Mouse (Mus musculus) left cerebral cortex, adult 9 months (tissue): ENCODE data around the gene Spata18.

Source experiments
- DNase-seq, 2 experiments: peaks; one replicate each; pipeline ENCODE4 v3.0.0; 2022; ENCODE audit warnings: low spot score in 2 of 2

Gene Spata18

DNA sequence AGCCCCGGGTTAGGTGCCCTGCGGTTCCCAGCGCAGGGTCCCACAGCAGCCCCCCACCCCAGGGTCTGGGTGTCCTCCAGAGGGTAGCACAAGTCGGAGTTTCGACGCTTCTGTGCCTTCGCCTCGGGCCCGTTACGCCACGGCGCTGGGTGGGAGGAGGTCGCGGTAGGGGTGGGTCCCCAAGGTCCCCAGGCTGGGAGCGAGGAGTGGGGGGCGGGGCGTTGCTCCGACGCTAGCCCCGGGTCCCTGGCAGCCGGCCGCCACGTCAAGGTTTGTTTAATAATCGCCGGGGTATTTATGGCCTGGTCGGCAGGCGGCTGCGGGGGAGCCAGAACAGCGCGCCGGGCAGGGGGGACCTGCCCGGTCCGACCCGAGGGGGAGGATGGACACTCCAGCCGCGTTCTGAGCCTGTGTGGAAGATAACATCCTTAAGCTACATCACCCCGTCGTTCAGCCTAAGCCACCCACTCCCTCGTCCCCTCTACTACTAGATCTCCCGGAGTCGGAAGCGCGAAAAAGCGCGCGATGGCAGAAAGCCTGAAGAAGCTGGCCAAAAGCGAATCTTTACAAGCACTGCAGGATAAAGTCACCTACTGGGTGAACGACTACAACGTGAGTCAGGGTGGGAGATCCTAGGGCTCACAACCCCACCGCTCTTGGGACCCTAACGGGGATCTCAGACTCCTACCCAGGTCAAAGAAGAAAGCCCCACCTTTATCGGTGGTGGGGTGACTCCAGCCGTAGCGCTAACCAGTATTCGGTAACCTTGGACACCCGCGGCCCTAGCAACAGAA, at the start of gene Spata18:
Gene Spata18, plus strand, starts transcription at position 319 of the 794 bp plus-strand sequence.
- DNase-seq: no peak

DNA sequence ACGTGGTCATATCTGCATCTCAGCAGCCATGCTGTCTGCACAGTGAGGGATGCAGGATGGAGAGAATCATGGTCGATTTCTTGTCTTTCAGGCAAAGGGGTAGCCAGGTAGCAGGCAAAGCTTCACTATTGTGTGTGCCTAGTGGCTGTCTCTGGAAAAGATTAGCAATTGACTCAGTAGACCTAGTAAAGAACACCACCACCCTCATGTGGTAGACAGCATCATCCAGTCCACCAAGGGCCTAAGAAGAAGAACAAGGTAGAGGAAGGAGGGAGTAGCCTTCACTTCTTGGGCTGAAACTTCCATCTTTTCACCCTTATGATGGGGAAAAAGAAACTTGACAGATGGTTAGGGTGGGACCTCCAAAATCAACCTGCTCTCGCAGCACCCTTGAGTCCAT, 48.3 kb upstream of the Spata18 start:
- no peak for DNase-seq

DNA sequence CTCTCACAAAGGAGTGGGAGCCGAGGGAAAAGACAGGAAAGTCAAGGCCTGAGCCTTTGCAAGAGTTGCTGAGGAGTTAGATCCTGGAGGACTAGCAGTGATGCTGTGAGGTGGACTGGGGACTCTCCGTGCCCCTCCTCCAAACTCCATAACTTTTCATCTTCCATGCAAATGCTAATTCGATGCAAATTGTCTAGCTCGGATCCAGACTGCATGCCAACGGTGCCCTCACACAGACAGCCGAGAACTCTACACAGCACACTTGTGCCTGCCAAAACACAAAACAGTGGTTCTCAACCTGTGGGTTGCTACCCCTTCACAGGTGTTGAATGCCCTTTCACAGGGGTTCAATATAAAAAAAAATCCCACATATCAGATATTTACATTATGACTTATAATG, 46.6 kb upstream of the Spata18 start:
- DNase-seq: no peak

DNA sequence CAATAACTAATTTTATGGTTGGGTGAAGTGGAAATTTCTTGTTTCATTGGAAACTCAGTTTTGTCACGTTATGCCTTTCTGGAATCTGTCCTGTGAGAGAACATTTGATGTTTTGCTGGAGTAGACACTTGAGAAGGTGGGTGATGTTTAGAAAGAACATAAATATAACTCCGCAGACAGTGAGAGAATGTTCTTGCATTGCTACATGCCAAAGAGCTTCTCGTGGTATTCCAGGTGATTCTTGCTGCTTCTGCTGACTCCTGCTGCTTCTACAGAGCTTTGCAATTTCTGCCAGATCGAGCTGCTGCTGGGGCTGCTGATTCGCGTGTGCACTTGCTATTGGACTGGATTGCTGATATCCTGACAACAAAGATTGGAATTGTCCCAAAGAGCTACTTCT, 46.2 kb upstream of the Spata18 start:
- peak in 1 of 2 experiments; percentile 28 for DNase-seq

DNA sequence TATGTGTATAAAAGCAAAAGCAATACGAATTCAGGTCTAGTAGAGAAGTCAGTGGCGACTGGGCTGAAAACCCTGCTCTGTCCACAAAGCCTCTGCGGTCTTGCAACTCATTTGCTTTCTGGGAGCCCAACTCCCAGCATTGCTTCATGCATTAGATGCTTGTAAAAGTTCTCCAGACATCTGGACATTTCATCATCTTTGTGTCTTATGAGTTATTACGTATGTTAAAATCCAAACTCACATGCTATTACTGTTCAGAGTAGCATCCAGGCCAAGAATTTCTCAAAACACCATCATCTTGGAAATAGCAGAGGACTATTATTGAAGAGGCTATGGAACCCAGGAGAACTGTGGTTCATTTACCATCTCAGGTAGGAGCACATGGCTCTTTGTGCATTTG, 40.1 kb upstream of the Spata18 start:
- no peak for DNase-seq

DNA sequence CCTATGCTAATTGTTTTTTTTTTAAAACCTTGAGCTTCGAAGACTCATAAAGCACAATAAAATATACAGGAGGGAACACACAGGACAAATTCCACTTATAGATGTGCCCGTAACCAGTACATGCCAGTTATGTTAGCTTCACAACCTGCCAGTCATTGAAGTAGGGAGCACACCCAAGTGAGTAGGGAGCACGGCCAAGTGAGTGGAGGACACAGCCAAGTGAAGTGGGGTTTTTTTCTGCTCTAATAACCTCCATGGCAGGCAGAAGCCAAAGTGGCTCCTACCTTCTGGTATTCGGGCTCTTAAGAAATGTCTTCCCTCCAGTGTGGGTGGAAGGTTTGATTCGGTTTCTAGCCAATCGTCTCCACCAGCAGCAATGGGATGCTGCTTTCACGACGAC, 37.9 kb upstream of the Spata18 start:
- no peak for DNase-seq

DNA sequence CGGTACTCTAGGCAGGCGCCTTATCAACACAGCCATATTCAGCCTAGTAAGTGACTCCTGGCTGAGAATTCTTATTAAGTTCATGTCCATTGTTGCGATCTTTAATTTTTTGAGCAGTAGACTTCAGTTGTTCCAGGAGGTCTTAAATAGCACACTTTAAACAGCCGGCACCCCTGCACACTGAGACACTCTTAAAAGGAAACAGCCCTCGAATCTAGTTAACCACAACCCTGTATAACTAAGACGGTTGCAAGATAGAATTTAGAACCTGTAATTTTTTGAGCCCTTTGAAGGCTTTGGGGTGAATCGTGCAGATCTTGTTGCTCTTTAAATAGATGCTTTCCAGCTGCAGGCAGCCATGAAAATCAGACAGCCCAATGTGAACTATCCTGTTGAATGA, 36.0 kb upstream of the Spata18 start:
- DNase-seq: no peak

DNA sequence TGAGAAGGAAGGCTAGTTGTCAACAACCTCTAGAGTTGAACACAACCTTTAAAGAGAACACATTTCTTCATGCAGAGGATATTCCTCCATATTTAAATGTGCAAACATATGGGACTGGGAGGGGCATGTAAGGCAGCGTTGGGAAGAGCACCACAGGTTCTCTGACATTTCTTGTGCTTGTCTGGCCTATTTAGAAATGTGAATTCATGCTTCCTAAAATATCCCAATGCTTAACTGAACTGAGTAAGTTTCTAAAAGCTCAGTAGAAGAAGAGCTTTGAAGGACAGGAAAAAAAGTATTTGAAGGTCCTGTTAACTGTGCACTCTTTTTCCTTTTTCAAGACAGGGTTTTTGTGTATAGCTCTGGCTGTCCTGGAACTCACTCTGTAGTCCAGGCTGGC, 32.2 kb upstream of the Spata18 start:
- no peak for DNase-seq

DNA sequence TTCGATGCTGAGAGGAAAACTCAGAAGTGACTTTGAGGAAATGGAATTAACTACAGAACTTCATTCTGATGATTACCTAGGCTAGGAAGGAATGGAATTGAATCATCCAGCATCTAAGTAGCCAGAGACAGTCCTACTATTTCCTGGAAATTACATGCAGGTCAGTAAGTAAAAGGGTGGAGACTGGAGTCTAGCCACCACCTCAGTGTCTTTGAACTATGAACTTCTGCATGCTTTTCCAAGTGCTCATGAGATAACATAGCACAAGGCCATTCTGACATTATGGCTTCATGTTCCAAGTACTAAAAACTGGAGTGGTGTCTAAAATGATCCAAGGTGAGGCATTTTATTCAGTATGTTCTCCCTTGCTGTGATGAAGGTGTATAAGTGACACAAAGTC, 25.7 kb upstream of the Spata18 start:
- DNase-seq: no peak

DNA sequence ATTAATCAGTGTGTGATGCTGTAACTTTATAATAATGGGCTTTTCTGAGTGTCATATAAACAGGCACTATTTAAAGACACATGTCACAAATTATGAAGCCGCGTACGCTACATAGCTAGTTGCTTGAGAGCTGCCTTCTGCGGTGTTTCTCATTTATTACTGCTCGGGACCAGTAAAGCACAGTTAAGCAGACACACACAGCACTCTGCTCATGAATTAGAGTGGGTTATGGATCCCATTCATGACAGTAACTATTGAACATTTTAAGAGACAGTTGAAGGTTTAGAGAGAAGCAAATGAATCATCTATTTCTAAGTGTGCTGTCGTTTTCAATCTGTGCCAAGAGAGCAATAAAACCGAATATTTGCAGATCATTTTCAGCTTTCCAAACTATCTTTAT, 24.3 kb upstream of the Spata18 start:
- no peak for DNase-seq

DNA sequence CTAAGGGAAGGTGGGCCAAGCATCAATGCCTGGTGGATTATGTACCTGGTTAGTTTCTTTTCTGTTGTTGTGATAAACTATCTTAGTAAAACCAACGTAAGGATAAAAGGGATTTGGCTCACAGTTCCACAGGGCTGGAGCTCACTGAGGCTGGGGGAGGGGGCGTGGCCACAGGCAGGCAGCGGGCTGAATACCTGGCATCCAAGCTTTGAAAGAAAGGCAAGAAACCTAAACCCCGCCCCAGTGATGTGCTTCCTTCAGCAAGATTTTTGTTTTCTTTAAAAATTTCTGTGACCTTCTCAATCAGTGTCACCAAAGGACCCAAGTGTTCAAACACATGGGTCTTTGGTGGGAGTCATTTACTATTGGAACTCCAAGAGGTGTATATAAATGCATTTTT, 23.6 kb upstream of the Spata18 start:
- no peak for DNase-seq

DNA sequence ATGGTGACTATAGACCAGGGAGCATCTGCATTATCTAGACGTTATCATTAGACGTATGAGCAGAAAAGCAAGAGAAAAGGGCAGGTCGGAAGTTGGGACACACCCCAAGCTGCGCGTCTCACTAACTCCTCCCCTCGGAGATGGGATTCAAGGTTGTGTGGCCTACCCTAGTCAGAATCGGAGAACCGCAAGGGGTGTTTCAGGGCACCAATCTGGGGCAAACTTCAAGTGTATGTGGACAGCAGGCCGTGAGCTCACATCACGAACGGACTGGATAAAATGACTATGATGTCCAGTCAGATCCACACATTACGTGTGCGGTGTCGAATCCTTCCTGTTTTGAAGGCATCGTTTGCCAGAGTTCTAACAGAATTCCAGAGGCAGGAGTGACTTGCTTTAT, 23.2 kb upstream of the Spata18 start:
- no peak for DNase-seq

DNA sequence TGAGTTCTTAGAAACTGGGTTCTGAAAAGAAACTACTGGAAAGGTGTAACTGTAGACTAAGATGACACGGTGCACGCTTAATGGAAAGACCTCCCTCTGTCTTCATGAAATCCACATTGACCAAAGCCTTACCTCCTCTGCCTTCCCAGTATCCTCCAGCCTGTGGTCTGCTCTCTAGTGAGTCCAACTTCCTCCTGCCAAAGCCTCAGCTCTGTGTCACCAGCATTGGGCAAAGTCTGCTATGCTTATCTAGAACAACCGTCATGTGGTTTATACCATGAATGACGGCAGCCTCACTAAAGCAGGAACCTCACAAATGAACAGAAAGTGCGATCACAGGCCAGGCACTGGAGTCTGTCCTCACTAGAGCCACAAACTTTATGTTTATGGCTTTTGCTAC, 21.0 kb upstream of the Spata18 start:
- DNase-seq: no peak

DNA sequence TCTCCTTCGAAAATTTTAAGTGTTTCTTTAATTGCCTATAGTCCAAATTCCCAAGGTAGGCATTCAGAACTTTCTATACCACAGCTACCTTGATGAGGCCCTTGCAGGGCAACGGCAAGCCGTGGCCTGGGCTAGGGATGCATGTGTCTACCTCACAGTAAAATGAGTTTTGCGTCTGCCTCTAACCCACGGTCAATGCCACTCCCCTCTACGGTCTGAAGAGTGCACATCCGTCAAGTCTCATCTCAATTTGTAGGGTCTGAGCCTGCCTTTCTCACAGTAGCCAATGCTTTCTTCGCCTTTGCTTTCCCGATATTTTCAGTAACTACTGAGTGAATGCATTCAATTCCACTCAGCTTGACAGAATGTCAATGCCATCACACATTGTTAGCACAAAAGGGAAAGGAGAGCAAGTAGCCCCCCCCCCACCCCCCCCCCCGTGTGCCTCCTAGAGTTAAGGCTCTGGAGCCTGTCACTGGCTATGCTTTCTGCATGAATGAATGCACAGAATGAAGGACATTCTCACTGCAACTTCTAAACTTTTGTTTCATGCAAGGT, 20.1 kb upstream of the Spata18 start:
- no peak for DNase-seq

DNA sequence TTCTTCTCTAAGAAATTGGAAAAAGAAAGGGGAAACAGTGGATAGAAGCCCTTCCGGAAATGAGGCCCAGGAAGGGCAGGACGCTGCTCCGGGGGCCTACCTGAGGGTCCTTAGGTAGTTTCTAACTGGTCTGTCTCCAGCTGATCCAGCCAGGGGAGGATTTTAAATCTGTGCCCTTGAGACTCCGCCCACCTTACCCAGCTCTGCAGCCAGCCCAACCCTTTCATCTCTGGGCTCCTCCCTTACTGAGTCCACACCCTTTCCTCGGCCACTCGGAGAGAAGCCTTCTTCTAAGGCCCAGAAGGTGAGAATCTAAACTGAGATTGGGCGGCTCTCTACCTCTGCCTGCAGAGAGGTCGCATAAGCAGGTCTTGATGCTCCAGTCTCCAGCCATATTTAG, 18.9 kb upstream of the Spata18 start, which contains the start of gene Lrrc66:
Gene Lrrc66, minus strand, starts transcription at position 236 of the 400 bp plus-strand sequence.
- no peak for DNase-seq

DNA sequence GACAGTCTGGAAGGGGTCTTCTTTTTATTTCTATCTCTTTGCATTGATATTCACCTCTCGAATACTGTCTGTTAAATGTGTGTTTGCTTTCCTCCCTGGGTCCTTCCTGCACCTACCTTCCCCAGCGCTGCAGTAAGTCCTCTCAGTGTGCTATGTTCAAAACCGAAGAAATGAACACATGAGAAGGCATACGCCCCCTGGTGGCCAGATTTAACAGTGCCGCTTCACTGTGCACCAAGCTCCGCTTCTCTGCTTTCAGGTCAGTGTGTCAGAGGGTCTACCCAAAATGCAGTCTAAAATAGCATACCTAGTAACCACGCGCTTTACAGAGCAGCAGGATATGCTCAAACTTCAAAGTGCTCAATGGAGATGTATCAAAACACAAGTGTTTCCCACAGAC, 18.0 kb upstream of the Spata18 start:
- DNase-seq: peak in 1 of 2 experiments; percentile 85

DNA sequence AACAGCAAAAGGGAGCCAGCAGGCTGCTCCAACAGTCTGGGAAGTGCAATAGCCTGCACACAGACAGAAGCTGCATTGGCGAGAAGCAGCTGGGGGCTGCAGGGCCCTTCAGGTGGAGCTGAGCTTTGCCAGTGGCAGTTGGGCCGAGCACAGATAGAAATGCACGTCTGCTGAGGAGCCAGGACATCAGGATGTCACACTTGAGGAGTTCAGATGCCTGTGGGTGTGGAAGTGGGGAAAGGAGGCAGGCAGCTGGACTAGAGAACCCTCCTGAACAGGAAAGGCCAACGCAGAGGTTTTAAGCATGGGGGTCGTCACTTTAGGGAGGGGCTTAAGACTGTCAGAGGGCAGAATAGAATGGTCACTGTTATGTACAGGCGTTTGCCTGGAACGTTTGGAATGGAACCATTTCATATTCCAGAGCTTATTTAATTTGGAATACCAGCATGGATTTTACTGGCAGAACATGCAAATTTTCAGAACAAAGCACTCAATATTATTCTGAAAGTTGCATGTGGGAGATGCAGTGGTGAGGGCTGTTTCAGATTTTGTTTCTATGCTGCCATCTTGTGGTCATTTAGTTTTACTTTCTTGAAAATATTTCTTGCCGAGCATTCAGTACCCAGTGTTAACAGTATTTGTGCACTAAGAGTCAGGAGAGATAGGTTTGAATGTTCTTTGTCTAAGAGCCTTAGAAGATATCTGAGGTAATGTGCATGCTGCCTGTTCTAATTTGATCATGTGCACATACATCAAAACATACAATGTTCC, 13.7 kb upstream of the Spata18 start:
- DNase-seq: peak in 1 of 2 experiments; percentile 32

DNA sequence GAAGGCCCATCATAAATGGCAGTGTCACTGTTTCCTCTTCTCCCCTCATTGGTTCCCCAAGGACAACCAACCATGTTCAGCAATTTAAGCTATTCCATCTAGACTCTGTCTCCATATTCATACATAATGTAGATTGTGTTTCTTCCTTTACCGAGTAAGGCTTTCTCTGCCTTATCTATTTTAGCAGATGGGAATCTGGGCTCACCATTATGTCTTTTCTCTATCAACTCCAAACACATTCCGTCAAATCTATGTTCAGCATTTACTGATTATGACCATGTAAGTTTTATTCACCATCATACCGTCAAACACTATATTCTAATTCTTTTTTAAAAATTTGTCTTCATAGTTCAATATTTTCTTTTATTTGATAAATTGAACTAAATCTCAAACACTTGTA, 10.1 kb upstream of the Spata18 start:
- DNase-seq: no peak

DNA sequence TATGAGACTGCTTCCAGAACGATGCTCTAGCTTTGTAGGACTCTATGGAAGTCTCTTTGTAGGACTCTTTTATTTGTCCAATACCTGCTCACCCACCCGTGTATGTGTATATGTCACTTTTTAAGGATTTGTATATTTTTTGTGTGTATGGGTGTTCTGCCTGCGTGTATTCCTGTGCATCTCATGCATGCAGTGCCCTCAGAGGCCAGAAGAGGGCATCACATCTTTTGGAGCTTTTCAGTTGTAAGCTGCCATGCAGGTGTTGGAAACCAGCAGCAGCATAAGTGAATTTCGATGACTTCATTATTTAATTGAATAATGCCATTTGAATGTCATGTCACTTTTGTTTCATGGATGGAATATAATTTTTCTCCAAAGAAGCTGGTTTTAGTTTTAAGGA, 9.1 kb upstream of the Spata18 start:
- no peak for DNase-seq

DNA sequence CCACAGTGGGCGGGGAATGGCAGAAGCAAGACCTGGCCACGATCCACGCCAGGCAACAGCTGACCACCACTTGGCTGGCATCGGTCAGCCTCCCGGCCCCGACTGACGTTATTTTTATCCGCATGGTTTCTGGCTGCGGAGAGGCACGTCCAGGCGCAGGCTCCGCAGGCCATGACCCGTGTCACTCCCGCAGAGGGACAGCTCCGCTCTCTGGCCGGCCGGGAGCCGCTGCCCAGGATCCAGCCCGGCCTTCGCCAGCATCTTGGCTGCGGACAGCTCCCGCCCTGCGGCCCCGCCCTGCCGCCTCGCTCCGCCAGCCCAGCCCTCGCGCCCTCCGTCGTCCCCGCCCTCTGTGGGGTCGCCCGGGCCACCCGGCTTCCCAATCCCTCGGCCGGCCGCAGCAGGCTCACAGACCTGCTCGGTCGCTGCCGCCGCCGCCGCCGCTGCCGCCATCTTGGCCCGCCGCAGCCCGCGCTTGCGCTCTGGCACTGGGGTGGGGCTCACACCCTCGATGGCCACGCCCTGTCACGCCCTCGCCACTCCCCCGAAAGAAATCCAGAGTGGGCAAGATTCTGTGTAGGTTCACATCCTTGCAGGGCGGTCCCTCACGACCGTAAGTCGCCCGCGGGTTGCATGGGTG, 3.8 kb upstream of the Spata18 start, which contains the start of gene Sgcb:
Gene Sgcb, minus strand, starts transcription at position 530 of the 640 bp plus-strand sequence.
- peak; percentile 56 to 85 for DNase-seq

DNA sequence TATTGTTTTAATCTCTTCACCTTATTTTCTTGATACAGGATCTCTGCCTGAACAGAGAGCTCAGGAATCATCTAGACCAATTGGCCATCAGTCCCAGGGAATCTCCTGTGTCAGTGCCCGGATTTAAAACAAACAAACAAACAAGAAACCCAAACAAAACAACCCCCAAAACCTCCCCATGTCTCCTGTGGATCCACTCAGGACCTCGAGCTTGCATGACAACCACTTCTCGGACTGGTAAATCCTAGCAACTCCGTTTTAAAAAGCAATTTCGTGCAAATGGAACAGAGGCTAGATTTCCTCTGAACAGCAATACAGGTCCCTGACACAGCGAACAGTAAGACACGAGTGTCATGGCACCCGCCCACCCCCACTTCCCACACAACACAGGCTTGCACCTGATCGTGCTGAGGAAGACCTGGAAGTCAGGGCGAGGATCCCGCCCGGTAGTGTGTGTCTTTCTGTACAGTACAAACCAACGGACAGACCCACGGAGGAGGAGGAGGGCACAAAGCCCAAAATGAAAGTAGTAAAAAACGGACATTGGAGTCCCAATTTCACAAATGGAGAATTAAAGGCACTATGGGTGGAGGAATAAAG, 714 bp upstream of the Spata18 start:
- DNase-seq: no peak

DNA sequence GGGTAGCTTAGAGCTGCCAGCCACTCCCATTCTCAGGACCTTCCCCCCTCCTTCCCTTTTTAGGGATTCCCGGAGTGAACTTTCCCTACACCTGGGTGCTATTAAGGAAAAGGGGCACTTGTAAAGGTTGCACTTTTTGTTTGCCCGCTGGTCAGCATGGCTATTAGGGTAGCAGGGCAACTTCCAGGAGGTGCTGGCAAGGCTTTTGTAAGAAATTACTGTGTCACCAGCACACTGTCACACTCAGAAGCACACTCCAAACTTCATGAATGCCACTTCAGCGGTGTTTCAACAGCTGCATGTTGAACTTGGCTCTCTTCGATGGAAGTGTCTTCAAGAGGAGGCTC, 649 bp downstream of the Spata18 start:
- DNase-seq: no peak
